11 mouse cellular contexts compared by ENCODE assay signal in genomic region chr17:12755146-12755545, GRCm38 (mm10). TPM values are rescaled to one million over a fixed set of nuclear protein-coding genes. Genes with fewer than 3 reads are reported as not detected.
DNase-seq lines count a peak whose midpoint lies in the region; ATAC-seq and TF ChIP-seq lines count a peak whose summit lies in the region.
"Had no signal": no experiment of that assay in that cellular context is flagged by ENCODE, and none has a peak within 500 bp of the region (broad histone marks: within the 10 kb centered on the region; RNA-seq: fewer than 3 reads in every experiment).

No protein-coding gene starts in this region.

- H3K79me2 ChIP-seq in heart, adult 2 months (replicated peaks; ENCODE audit: control insufficient read depth, insufficient read depth, low read length) = peaks cover 4% of the 10 kb centered on the region
- peaks cover 21% of the 10 kb centered on the region; the same call in 1 of the 2 replicates for H3K79me2 ChIP-seq in liver, adult 2 months (ENCODE audit: control insufficient read depth, insufficient read depth, low read length)

- no peak overlapping the region for H3K4me3 ChIP-seq in heart, adult 2 months
- H3K4me3 ChIP-seq in liver, adult 2 months (ENCODE audit: insufficient read depth, low read depth, low read length) = no peak overlapping the region
- no peak overlapping the region for H3K4me3 ChIP-seq in liver, embryonic 11.5 days (ENCODE audit: low read depth, low read length)
- H3K4me3 ChIP-seq: limb, embryonic 15.5 days had no signal

- no peak overlapping the region for H3K9ac ChIP-seq in heart, adult 2 months (ENCODE audit: low read depth, low read length)
- no peak overlapping the region for H3K9ac ChIP-seq in liver, adult 2 months (ENCODE audit: low read depth, low read length)
- H3K9ac ChIP-seq in liver, embryonic 11.5 days (ENCODE audit: low read depth, low read length) = no peak overlapping the region
- H3K9ac ChIP-seq: limb, embryonic 15.5 days had no signal

- no peak for TF ChIP-seq POLR2A in heart, adult 2 months (IDR thresholded peaks at IDR 0.05; ENCODE audit: insufficient read depth, low read depth, low read length)
- TF ChIP-seq POLR2A in liver, adult 2 months (IDR thresholded peaks at IDR 0.05; ENCODE audit: extremely low read depth, insufficient read depth, low read length) = no peak

- ATAC-seq in liver, embryonic 11.5 days (replicated peaks; ENCODE audit: low FRiP score) = no peak
- ATAC-seq in granulocyte monocyte progenitor cell, adult 5-6 weeks (replicated peaks; ENCODE audit: poor library complexity, severe bottlenecking) = peak; percentile 70
- peak; percentile 77 for ATAC-seq in monocyte, adult 5-6 weeks (replicated peaks; ENCODE audit: insufficient number of reproducible peaks, low FRiP score, low TSS enrichment, poor library complexity, severe bottlenecking)

- TF ChIP-seq CTCF in heart, adult 2 months (IDR thresholded peaks at IDR 0.05) = no peak
- TF ChIP-seq CTCF in liver, adult 2 months (IDR thresholded peaks at IDR 0.05; ENCODE audit: low read depth, low read length) = no peak

- intact Hi-C loops in heart, adult 2 months (cut with DNase I) = no loop called here

- H3K27me3 ChIP-seq in heart, adult 2 months (ENCODE audit: control insufficient read depth, insufficient read depth, low read length) = no peaks in the 10 kb centered on the region
- no peaks in the 10 kb centered on the region for H3K27me3 ChIP-seq in liver, adult 2 months (ENCODE audit: control insufficient read depth, insufficient read depth, low read length)
- no peaks in the 10 kb centered on the region for H3K27me3 ChIP-seq in liver, embryonic 11.5 days (replicated peaks; ENCODE audit: control insufficient read depth, insufficient read depth, low read length)
- H3K27me3 ChIP-seq: limb, embryonic 15.5 days had no signal

- H3K4me1 ChIP-seq in heart, adult 2 months (ENCODE audit: control insufficient read depth, insufficient read depth, low read length) = peaks cover 69% of the 10 kb centered on the region
- H3K4me1 ChIP-seq in liver, adult 2 months (ENCODE audit: control insufficient read depth, insufficient read depth, low read length) = peaks cover 24% of the 10 kb centered on the region
- peaks cover 56% of the 10 kb centered on the region for H3K4me1 ChIP-seq in liver, embryonic 11.5 days (replicated peaks; ENCODE audit: control insufficient read depth, insufficient read depth, low read length)

- H3K4me2 ChIP-seq in liver, embryonic 11.5 days = no peak overlapping the region
- H3K4me2 ChIP-seq: limb, embryonic 15.5 days had no signal

- TF ChIP-seq EP300 in heart, adult 2 months (IDR thresholded peaks at IDR 0.05; ENCODE audit: insufficient read depth, low read depth, low read length) = no peak

- no peaks in the 10 kb centered on the region for H3K9me3 ChIP-seq in liver, embryonic 11.5 days (ENCODE audit: control insufficient read depth, low read length)
- H3K9me3 ChIP-seq: limb, embryonic 15.5 days had no signal

- WGBS in heart, adult 2 months = 30% methylated on average over 4 of the region's 4 CpGs
- 83% methylated on average over 4 of the region's 4 CpGs for WGBS in liver, adult 2 months
- WGBS in liver, embryonic 11.5 days = 62% methylated on average over 4 of the region's 4 CpGs

- no peak for DNase-seq in heart, adult 2 months
- DNase-seq in heart, postnatal 4 days = no peak
- peak; percentile 37 for DNase-seq in liver, adult 2 months (ENCODE audit: extremely low read depth, low read depth, low spot score)
- no peak for DNase-seq in liver, embryonic 11.5 days (ENCODE audit: low spot score)
- DNase-seq in left cerebral cortex, adult 8-10 months (ENCODE audit: low spot score in 2 of 2) = no peak
- DNase-seq in adrenal gland, adult 2 months = no peak
- DNase-seq: cerebellum, postnatal 25 days; retina, postnatal 1 day had no signal

- H3K27ac ChIP-seq in heart, adult 2 months = peak overlapping the region; percentile 44
- no peak overlapping the region for H3K27ac ChIP-seq in liver, adult 2 months (replicated peaks; ENCODE audit: insufficient read depth, low read depth, low read length)
- no peak overlapping the region for H3K27ac ChIP-seq in liver, embryonic 11.5 days (ENCODE audit: low read depth, low read length)

- peaks cover 38% of the 10 kb centered on the region for H3K36me3 ChIP-seq in heart, adult 2 months (ENCODE audit: control insufficient read depth, insufficient read depth, low read length)
- H3K36me3 ChIP-seq in liver, adult 2 months (ENCODE audit: control insufficient read depth, insufficient read depth, low read length) = no peaks in the 10 kb centered on the region
- no peaks in the 10 kb centered on the region; the same call in 1 of the 2 replicates for H3K36me3 ChIP-seq in liver, embryonic 11.5 days (ENCODE audit: control insufficient read depth, insufficient read depth, low read length)

RNA-seq across cellular contexts. Expression of gene Igf2r, which starts 14.3 kb away (rescaled TPM):
- 100 to 1,000 TPM in 1 of 2 experiments, 10 to 100 TPM in 1; 98.9 to 116 TPM for total RNA-seq in heart, adult 2 months (2021)
- 34.0 and 53.7 TPM in 2 replicates for polyA plus RNA-seq in heart, adult 2 months (2012; rRNA removed)
- 100 to 1,000 TPM; 318 TPM for total RNA-seq in heart, postnatal 4 days (2021)
- 22.3 and 26.6 TPM in 2 replicates for total RNA-seq in liver, adult 2 months (2014; rRNA removed)
- polyA plus RNA-seq in liver, adult 2 months (2012; rRNA removed) = 8.0 and 8.7 TPM in 2 replicates
- 41.8 and 43.7 TPM in 2 replicates for polyA plus RNA-seq in liver, embryonic 11.5 days (2014; fragmentation: Nextera tagmentation; extraction: Ambion mirVana)
- total RNA-seq in granulocyte monocyte progenitor cell, adult 5-6 weeks (2014; fragmentation: Nextera tagmentation) = 0.04 and 0.73 TPM in 2 replicates
- total RNA-seq in granulocyte monocyte progenitor cell, adult 5-6 weeks (2017) = 0.78 and 1.5 TPM in 2 replicates
- total RNA-seq in monocyte, adult 5-6 weeks (2017) = 19.7 to 53.8 TPM (median 24.1 TPM) in 3 replicates
- total RNA-seq in left cerebral cortex, adult 8-10 months (2022) = 10 to 100 TPM; 26.6 to 27.7 (median 27.2) TPM
- 10 to 100 TPM; 66.8 to 74.7 TPM for total RNA-seq in adrenal gland, adult 2 months (2021)
- polyA plus RNA-seq in adrenal gland, adult 2 months (2012; rRNA removed) = 21.9 and 23.2 TPM in 2 replicates
